Mouse (Mus musculus): ENCODE measurements around the gene Cx3cr1. TPM values are rescaled to one million over a fixed set of nuclear protein-coding genes. Genes with fewer than 3 reads are reported as not detected.

The Cx3cr1 gene
- polyA plus RNA-seq, 1 experiment from 2014 or later: 9.2 TPM

GRCm38 (mm10) chr9:120009226-120009841 lies 60.3 kb downstream of the Cx3cr1 start:
- Histone ChIP-seq H3K4me3 (no peak overlapping the region), H3K4me1 (peaks cover 21% of the 10 kb centered on the region), H3K36me3 (no peaks in the 10 kb centered on the region), H3K27ac (no peak overlapping the region), H3K27me3 (no peaks in the 10 kb centered on the region), H3K9me3 (no peaks in the 10 kb centered on the region), H3K9ac (no peak overlapping the region), H3K4me2 (no peak overlapping the region)
- 65% methylated on average over 7 of the region's 7 CpGs for whole genome bisulfite sequencing
- ATAC-seq (ENCODE audit: borderline replicate concordance, extremely low read depth, low FRiP score, low TSS enrichment): no peak

GRCm38 (mm10) chr9:120007833-120008232 lies 61.8 kb downstream of the Cx3cr1 start:
- no peaks in the 10 kb centered on the region for H3K27me3 ChIP-seq
- no peak overlapping the region for H3K4me2 ChIP-seq
- ATAC-seq (ENCODE audit: borderline replicate concordance, extremely low read depth, low FRiP score, low TSS enrichment): no peak
- WGBS: 86% methylated on average over 1 of the region's 1 CpGs
- no peak overlapping the region for H3K4me3 ChIP-seq
- H3K9ac ChIP-seq: no peak overlapping the region
- no peaks in the 10 kb centered on the region for H3K9me3 ChIP-seq
- peaks cover 25% of the 10 kb centered on the region for H3K4me1 ChIP-seq
- no peaks in the 10 kb centered on the region for H3K36me3 ChIP-seq
- no peak overlapping the region for H3K27ac ChIP-seq

GRCm38 (mm10) chr9:120005936-120006335 lies 63.7 kb downstream of the Cx3cr1 start:
- no peak overlapping the region for H3K27ac ChIP-seq
- WGBS: 53% methylated on average over 3 of the region's 3 CpGs
- no peak overlapping the region for H3K4me2 ChIP-seq
- no peak for ATAC-seq (ENCODE audit: borderline replicate concordance, extremely low read depth, low FRiP score, low TSS enrichment)
- no peaks in the 10 kb centered on the region for H3K27me3 ChIP-seq
- H3K36me3 ChIP-seq: no peaks in the 10 kb centered on the region
- peaks cover 32% of the 10 kb centered on the region for H3K4me1 ChIP-seq
- H3K9me3 ChIP-seq: no peaks in the 10 kb centered on the region
- H3K9ac ChIP-seq: no peak overlapping the region
- no peak overlapping the region for H3K4me3 ChIP-seq

- Histone ChIP-seq H3K4me2 (no peak overlapping the region), H3K36me3 (no peaks in the 10 kb centered on the region), H3K4me1 (peaks cover 47% of the 10 kb centered on the region), H3K27ac (no peak overlapping the region), H3K4me3 (no peak overlapping the region), H3K9me3 (no peaks in the 10 kb centered on the region), H3K9ac (no peak overlapping the region), H3K27me3 (no peaks in the 10 kb centered on the region)
- ATAC-seq (ENCODE audit: borderline replicate concordance, extremely low read depth, low FRiP score, low TSS enrichment): no peak
- 82% methylated on average over 5 of the region's 5 CpGs for WGBS
Measured at GRCm38 (mm10) chr9:120002893-120003292, 66.8 kb downstream of the Cx3cr1 start.

- no peaks in the 10 kb centered on the region for H3K27me3 ChIP-seq
- peak overlapping the region; percentile 44 for H3K4me3 ChIP-seq
- 8% methylated on average over 31 of the region's 31 CpGs for WGBS
- peaks cover 47% of the 10 kb centered on the region for H3K4me1 ChIP-seq
- peak overlapping the region; percentile 90 for H3K27ac ChIP-seq
- no peaks in the 10 kb centered on the region for H3K9me3 ChIP-seq
- ATAC-seq (ENCODE audit: borderline replicate concordance, extremely low read depth, low FRiP score, low TSS enrichment): peak; percentile 93
- H3K4me2 ChIP-seq: peak overlapping the region; percentile 65
- no peaks in the 10 kb centered on the region for H3K36me3 ChIP-seq
- peak overlapping the region; percentile 45 for H3K9ac ChIP-seq
Measured at GRCm38 (mm10) chr9:120001945-120002725, 67.5 kb downstream of the Cx3cr1 start.

- Histone ChIP-seq H3K36me3 (no peaks in the 10 kb centered on the region), H3K27ac (no peak overlapping the region)
- WGBS: 65% methylated on average over 5 of the region's 5 CpGs
Measured at GRCm38 (mm10) chr9:120000761-120001160, 68.9 kb downstream of the Cx3cr1 start.

GRCm38 (mm10) chr9:119999636-120000035 lies 70.0 kb downstream of the Cx3cr1 start:
- Histone ChIP-seq H3K4me2 (no peak overlapping the region), H3K27ac (no peak overlapping the region), H3K36me3 (no peaks in the 10 kb centered on the region), H3K4me3 (no peak overlapping the region), H3K9me3 (no peaks in the 10 kb centered on the region), H3K4me1 (peaks cover 40% of the 10 kb centered on the region), H3K27me3 (no peaks in the 10 kb centered on the region), H3K9ac (no peak overlapping the region)
- no peak for ATAC-seq (ENCODE audit: borderline replicate concordance, extremely low read depth, low FRiP score, low TSS enrichment)
- 58% methylated on average over 6 of the region's 6 CpGs for WGBS

More at GRCm38 (mm10) chr9:120000761-120001160, 68.9 kb downstream of the Cx3cr1 start:
- Histone ChIP-seq H3K9ac (no peak overlapping the region), H3K4me3 (no peak overlapping the region), H3K4me1 (peaks cover 42% of the 10 kb centered on the region), H3K9me3 (no peaks in the 10 kb centered on the region), H3K4me2 (no peak overlapping the region), H3K27me3 (no peaks in the 10 kb centered on the region)
- no peak for ATAC-seq (ENCODE audit: borderline replicate concordance, extremely low read depth, low FRiP score, low TSS enrichment)

GRCm38 (mm10) chr9:119998776-119999175 lies 70.9 kb downstream of the Cx3cr1 start:
- Histone ChIP-seq H3K4me1 (peaks cover 36% of the 10 kb centered on the region), H3K36me3 (no peaks in the 10 kb centered on the region), H3K9ac (no peak overlapping the region), H3K27ac (no peak overlapping the region), H3K9me3 (no peaks in the 10 kb centered on the region), H3K4me2 (no peak overlapping the region), H3K27me3 (no peaks in the 10 kb centered on the region), H3K4me3 (no peak overlapping the region)
- no peak for ATAC-seq (ENCODE audit: borderline replicate concordance, extremely low read depth, low FRiP score, low TSS enrichment)
- WGBS: 72% methylated on average over 1 of the region's 1 CpGs

- no peaks in the 10 kb centered on the region for H3K36me3 ChIP-seq
Measured at GRCm38 (mm10) chr9:119996080-119996479, 73.6 kb downstream of the Cx3cr1 start.

GRCm38 (mm10) chr9:119994207-119994606 lies 75.5 kb downstream of the Cx3cr1 start:
- H3K4me3 ChIP-seq: no peak overlapping the region
- H3K9ac ChIP-seq: no peak overlapping the region
- 49% methylated on average over 7 of the region's 7 CpGs for WGBS
- H3K27ac ChIP-seq: no peak overlapping the region
- H3K4me2 ChIP-seq: no peak overlapping the region
- 0 out of 2 replicates have a peak, but pooled peaks cover 4% of the 10 kb centered on the region for H3K27me3 ChIP-seq
- ATAC-seq (ENCODE audit: borderline replicate concordance, extremely low read depth, low FRiP score, low TSS enrichment): no peak
- peaks cover 5% of the 10 kb centered on the region for H3K4me1 ChIP-seq
- H3K9me3 ChIP-seq: no peaks in the 10 kb centered on the region
- no peaks in the 10 kb centered on the region for H3K36me3 ChIP-seq

More at GRCm38 (mm10) chr9:119996080-119996479, 73.6 kb downstream of the Cx3cr1 start:
- no peaks in the 10 kb centered on the region for H3K9me3 ChIP-seq
- no peak for ATAC-seq (ENCODE audit: borderline replicate concordance, extremely low read depth, low FRiP score, low TSS enrichment)
- H3K9ac ChIP-seq: no peak overlapping the region
- H3K4me3 ChIP-seq: no peak overlapping the region
- H3K27ac ChIP-seq: no peak overlapping the region
- 74% methylated on average over 4 of the region's 4 CpGs for WGBS
- 0 out of 2 replicates have a peak, but pooled peaks cover 4% of the 10 kb centered on the region for H3K27me3 ChIP-seq
- no peak overlapping the region for H3K4me2 ChIP-seq
- H3K4me1 ChIP-seq: peaks cover 23% of the 10 kb centered on the region

GRCm38 (mm10) chr9:119993092-119993844 lies 76.4 kb downstream of the Cx3cr1 start:
- no peak overlapping the region for H3K9ac ChIP-seq
- 0 out of 2 replicates have a peak, but pooled peaks cover 4% of the 10 kb centered on the region for H3K27me3 ChIP-seq
- H3K4me3 ChIP-seq: no peak overlapping the region
- H3K36me3 ChIP-seq: no peaks in the 10 kb centered on the region
- no peak overlapping the region for H3K27ac ChIP-seq
- H3K9me3 ChIP-seq: no peaks in the 10 kb centered on the region
- no peak for ATAC-seq (ENCODE audit: borderline replicate concordance, extremely low read depth, low FRiP score, low TSS enrichment)
- H3K4me1 ChIP-seq: no peaks in the 10 kb centered on the region
- no peak overlapping the region for H3K4me2 ChIP-seq
- WGBS: 41% methylated on average over 10 of the region's 10 CpGs
